Mouse (Mus musculus): ENCODE results near the gene Map4. TPM values are rescaled to one million over a fixed set of nuclear protein-coding genes. Genes with fewer than 3 reads are reported as not detected.
A peak's percentile ranks its signal among the peaks of the same experiment; 100 is the strongest.

Map4 gene
- polyA plus RNA-seq, 1 experiment from 2014 or later, result 64.9 TPM

Small RNA genes lying within 50 kb of the gene (microRNA-seq; reads per million reads assigned to microRNA genes)
- gene Mir7089 (ENCODE audit: borderline number of aligned reads), result 1.5 reads per million, percentile 19 among the genes with 10 or more reads in this experiment

Other genes with a start within 250 kb of the Map4 start
- not detected in 2 replicates for gene Fbxw18, start 228.8 kb upstream of the Map4 start, polyA plus RNA-seq (2014; fragmentation: Nextera tagmentation; extraction: Ambion mirVana)
- gene Fbxw26, start 185.4 kb upstream of the Map4 start, polyA plus RNA-seq (2014; fragmentation: Nextera tagmentation; extraction: Ambion mirVana), result not detected in 2 replicates
- gene Fbxw27, start 140.8 kb upstream of the Map4 start, polyA plus RNA-seq (2014; fragmentation: Nextera tagmentation; extraction: Ambion mirVana), result not detected in 2 replicates
- 0.27 TPM in 1 of 2 replicates, not detected in the other for gene Spink8, start 119.2 kb upstream of the Map4 start, polyA plus RNA-seq (2014; fragmentation: Nextera tagmentation; extraction: Ambion mirVana)
- gene Nme6, start 98.7 kb upstream of the Map4 start, polyA plus RNA-seq (2014; fragmentation: Nextera tagmentation; extraction: Ambion mirVana), result 77.3 and 84.9 TPM in 2 replicates
- gene Camp, start 81.8 kb upstream of the Map4 start, polyA plus RNA-seq (2014; fragmentation: Nextera tagmentation; extraction: Ambion mirVana), result 1.1 TPM in 1 of 2 replicates, not detected in the other
- 22.0 and 23.7 TPM in 2 replicates for gene Cdc25a, start 55.9 kb upstream of the Map4 start, polyA plus RNA-seq (2014; fragmentation: Nextera tagmentation; extraction: Ambion mirVana)
- 59.1 and 112 TPM in 2 replicates for gene Smarcc1, start 186.2 kb downstream of the Map4 start, polyA plus RNA-seq (2014; fragmentation: Nextera tagmentation; extraction: Ambion mirVana)
- 107 and 108 TPM in 2 replicates for gene Dhx30, start 186.4 kb downstream of the Map4 start, polyA plus RNA-seq (2014; fragmentation: Nextera tagmentation; extraction: Ambion mirVana)

Data from heart, embryonic 11.5 days (tissue).